Mouse (Mus musculus) R1 (cell line): Measurements from ENCODE around the gene Nhlrc4.

ENCODE experiments used
- DNase-seq: peaks from one replicate; pipeline ENCODE4 v3.0.0-alpha.2; 2018; ENCODE audit warnings: low read depth, low spot score

Nhlrc4 gene

DNA sequence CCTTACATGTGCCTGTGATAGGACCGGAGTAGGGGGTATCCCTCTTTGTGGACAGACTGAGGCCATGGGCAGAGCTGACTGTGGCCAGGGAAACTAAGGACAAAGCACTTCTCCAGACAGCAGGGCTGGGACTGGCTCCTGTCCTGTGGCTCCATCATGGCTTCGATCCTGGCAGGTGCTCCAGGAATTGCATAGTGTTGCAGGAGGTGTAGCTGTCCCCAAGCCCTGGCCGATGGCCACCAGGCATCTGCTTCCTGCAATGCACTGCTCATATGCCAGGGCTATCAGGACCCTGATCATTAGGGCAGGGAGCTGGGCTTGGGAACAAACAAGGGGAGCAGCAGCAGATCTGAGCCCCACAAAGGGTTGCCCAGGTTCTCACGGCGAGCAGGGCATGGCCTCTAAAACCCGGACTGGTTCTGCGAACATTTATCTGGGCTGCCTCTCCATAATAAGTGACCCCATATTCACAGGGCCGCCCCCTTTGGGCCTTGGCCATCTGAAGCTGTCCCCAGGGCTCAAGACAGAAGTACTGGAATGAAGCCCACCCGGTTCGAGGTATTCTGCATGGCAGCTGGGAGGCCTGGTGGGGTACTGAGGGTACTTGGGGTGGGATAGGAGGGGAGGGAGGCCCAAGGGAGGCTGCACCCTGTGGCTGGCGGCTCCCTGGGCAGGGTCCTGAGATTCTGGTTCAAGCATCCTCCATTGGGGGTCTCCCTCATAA, 14.2 kb upstream of the Nhlrc4 start:
- no peak for DNase-seq

DNA sequence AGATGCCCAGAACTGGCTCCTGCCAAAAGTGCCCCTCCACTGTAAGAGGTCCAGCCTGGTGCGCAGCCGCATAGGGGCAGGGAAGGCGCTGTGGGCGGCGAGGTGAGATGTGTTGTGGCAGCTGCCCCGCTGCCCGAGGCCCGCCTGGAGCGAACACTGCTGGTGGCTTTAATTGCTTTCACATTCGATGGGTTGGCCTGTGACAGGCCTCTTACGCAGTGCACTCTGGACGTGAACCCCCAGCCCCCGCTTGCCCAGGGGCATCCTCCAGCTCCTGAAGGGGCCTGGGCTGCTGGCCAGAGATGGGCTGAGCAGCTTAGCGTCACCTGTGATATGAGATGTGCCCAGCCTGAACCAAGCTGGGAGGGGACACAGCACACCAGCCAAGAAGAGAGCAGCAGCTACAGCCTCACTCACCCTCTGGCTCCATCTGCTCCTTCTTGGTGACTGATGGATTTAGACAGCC, 12.9 kb upstream of the Nhlrc4 start:
- no peak for DNase-seq

DNA sequence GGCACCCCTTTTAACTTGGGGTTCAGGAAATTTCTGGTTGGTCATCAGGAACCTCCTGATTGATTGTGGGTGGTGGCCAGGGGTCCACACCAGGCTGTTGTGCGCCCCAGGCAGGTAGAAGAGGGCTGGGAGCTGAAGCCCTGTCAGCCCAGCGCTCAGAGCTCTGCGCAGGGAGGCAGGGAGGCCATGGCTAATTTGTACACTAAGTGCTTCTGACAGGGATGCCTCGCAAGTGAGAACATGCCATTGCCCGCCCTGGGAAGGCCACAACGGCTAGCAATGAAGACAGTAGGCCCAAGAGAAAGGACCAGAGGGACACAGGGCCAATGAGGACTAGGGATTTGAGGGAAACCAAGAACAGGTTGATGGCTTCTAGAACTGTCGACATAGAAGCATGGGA, 11.9 kb upstream of the Nhlrc4 start:
- no peak for DNase-seq

DNA sequence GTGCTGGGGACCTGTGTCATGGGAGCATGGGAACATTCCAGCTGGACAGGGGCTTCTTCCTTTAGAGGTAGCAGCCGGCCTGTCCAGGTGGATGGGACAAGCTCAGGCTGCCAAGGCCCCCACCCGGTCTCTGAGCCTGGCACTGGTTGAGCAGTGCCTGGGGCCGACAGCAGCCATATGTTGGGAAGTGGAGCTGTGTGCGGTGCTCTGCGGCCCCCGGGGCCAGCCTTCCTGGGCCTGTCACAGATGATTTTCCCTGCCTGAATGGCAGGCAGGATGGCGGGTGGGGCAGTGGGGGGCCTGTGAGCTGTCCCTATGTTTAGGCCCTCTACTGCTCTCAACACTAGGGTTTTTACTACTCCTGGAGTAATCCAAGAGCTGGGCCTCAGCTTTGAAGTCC, 11.4 kb upstream of the Nhlrc4 start:
- DNase-seq: no peak

DNA sequence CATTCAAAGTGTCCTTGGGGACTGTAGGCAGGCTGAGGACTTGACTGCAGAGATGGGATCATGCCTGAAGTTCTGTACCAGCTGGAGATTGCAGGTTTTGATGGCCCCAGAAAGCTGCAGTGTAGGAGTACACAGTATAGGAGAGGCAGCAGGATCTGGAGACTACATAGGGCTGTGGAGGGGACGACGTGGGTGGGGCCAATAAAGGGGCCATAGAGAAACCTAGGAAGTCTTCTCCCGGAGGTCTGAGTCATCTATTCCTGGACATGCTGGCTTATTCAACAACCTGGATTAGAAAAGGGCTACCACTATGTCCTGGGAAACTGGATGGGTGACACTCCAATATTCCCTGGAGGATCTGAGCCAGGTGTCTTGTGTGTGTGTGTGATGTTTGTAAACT, 11.0 kb upstream of the Nhlrc4 start:
- no peak for DNase-seq

DNA sequence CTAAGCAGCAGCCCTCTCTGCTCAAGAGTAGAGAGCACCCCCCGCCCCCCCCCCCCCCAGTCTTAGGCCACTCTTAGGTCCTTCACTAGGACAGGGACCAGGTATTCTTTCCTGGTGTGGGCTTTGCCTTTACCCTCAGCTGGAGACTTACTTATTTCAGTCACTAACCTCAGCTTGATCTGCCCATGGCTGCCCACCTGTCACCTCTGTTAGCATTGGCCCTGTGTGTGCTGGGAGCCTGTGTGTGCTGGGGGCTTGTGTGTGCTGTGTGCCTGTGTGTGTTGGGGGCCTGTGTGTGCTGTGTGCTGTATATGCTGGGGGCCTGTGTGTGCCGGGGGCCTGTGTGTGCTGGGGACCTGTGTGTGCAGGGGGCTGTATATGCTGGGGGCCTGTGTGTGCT, 9.9 kb upstream of the Nhlrc4 start:
- no peak for DNase-seq

DNA sequence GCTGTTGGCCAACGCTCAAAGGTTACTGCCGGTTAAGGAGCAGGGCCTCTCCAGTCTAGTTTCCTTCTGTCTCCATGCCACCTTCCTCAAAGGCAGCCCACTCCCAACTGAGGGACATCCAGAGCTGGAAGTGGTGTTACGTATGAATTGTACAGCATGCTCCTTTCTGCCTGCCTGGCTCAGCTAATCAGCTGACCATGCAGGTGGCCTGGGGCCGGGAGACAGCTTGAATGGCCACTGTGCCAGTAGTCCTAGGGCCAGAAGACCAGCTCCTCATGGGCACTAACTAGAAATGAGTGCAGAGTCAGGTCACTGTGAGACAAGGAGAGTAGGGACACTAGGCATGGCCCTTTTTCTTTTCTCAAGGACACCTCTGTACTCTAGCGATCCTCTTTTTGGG, 8.4 kb upstream of the Nhlrc4 start:
- no peak for DNase-seq

DNA sequence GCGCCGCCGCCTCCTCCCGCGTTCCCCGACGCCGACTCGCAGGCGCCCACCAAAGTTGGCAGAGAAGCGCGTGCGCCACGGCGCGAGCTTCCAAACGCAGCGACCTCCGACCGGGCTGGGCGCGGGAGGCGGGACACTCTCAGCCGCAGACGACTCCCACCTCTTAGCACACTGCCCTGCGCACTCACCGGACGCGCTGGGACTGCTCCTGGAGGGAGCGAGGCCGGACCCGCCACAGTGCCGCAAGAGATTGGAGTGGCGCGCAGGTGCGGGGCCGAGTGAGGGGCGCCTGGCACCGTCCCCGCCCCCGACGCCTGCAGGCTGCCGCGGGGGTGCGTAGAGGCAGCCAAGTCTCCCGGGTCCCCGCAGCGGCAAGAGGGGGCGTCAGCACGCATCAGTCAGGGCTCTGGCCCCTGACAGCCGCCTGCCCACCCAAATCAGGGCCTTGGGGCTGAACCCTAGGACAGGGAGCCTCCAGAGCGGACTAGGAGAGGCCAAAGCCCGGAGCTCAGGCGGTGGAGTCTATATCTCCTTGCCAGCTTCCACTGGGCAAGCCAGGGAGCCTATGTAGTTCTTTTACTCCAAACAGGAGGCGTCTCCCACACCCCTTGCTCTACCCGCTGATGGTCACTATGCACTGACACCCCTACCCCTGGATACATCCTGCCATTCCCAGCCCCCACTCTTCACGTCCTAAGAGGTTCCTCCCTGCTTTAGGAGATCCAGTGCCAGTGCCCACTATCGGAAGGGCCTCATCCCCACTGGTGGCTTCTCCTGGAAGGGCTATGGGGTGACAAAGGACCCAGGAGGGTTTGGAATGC, 7.3 kb upstream of the Nhlrc4 start, which contains the start of gene A930017K11Rik:
Gene A930017K11Rik (minus strand): TSS at position 763 of the 821 bp plus-strand sequence.
- peak; percentile 67 for DNase-seq

DNA sequence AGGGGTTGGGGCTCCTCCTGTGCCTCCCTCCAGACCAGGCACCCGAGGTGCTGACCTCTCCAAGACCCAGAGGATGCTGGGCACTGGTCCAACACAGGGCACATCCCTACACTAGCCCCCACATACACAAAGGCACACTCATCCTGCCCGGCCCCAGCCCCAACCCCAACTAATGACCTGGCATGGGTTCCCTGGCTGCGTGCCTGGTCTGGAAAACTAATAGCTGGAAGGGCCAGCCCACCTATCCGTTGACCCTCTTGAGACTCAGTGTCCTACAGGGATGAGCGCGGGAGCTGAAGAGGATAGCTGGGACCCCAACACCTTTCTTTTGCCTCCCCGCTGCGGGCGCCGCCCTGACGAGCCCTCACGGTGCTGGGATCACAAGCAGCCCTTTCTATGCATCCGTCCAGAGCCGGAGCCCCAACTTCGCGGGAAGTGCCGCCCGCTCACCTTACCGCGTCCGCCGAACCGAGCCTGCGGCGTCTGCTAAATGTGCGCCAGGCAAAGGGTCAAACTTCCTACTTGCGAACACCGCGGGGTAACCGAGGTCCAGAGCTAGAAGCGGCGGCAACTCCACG, 6.6 kb upstream of the Nhlrc4 start:
- DNase-seq: no peak

DNA sequence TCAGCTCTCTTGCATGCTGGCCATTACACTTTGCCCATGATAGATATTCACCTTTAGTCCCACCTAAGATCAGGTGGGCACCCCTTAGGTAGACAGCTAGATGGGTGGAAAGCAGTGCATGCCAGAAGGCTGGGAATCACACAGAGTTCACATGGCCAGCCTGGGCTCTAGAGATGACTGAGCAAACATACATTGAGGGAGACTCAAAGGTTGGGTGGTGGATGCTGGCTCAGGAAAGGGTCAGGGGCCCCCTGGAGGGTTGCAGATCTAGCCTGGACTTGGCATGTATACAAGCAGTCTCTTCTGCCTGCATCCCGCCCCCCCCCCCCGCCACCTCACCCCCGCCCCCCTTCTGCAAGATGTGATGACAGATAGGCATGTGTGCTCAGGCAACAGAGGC, 5.9 kb upstream of the Nhlrc4 start:
- no peak for DNase-seq

DNA sequence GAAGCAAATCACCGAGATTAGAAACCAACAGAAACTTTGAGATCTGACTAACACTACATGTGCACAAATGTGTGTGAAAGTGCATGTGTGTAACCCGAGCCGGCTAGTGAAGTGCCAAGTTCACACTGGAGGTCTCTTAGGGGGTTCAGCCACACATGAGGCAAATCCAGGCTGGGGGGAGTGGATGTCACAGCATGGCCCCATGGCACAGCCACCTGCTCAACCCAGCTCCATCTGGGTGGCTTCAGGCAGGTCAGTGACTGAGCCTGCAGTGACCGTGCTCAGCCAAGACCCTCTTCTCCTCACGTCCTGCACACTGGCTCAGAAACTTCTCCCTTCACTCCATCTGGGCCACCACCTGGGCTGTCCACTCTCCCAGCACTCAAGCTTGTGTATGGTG, 5.2 kb upstream of the Nhlrc4 start:
- no peak for DNase-seq

DNA sequence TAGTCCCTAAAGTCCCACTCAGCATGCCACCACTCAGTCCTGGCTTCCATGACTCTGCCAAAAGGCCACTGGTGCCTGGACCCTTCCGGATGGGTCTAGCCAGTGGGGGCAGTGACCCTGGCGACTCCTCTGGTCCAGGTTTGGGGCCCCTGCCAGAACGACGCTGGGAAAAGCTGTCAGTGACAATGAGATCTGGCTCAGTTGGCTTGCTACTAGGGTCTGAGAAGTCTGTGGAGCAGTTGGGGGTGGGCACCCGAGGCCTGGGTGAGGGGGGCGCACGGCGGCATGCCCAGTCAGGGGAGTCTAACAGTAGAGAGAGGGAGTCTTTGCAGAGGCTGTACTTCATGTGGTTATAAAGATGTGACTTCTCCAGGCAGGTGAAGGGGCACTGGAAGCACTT, 3.3 kb upstream of the Nhlrc4 start:
- DNase-seq: no peak

DNA sequence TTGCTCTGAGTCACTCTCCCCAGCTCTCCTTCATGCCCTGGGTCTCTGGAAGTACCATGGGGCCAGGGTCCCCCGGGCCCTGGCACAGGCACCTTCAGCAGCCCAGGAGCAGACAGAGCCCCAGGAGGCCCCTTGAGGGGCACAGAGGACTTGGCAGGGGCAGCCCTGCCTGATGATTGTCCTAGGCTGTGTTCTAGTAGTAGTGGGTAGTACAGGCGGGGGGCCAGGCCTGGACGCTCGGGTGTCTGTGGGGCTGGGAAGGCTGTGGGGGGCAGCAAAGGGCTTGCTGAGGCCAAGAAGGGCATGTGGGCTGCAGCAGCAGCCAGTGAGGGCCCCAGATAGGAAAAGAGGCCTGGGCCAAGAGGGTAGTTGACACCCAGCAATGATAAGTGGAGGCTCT, 2.8 kb upstream of the Nhlrc4 start:
- no peak for DNase-seq

DNA sequence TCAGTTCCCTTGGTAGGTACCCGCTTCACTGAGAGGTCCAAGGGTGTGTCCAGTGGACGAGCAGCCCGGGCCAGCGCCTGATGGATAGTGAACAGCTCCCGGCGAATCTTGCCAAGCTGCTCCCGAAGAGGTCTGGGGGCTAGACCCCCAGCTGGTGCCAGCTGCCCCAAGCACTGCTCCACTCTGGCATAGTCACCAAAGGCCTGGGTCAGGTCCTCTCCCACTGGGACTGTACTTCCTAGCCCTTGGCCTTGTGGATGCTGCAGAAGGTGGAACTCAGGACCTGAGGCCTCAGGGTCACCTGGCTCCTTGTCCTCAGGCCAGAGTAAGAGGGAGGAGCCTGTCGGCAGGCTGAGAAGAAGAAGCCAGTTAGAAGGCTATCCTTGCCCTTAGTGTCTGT, 2.1 kb upstream of the Nhlrc4 start:
- DNase-seq: no peak

DNA sequence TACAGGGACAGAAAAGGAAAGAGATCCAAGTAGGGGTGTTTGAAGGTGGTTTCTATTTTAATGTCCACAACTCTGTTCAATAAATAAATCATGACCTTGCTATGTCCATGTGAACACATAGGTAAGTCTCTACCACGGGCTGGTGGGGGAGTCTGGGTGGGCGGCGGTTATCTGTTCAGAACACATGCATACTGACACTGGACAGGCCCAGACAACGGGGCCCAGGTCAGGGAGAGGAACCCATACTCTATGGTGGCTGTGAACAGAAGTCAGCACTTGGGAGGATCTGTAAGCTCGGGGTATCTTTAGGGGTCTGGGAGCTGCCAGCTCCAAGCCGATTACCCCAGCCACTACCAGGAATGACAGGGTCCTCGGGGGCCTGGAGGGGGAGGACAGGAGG, 1.6 kb upstream of the Nhlrc4 start:
- DNase-seq: no peak

DNA sequence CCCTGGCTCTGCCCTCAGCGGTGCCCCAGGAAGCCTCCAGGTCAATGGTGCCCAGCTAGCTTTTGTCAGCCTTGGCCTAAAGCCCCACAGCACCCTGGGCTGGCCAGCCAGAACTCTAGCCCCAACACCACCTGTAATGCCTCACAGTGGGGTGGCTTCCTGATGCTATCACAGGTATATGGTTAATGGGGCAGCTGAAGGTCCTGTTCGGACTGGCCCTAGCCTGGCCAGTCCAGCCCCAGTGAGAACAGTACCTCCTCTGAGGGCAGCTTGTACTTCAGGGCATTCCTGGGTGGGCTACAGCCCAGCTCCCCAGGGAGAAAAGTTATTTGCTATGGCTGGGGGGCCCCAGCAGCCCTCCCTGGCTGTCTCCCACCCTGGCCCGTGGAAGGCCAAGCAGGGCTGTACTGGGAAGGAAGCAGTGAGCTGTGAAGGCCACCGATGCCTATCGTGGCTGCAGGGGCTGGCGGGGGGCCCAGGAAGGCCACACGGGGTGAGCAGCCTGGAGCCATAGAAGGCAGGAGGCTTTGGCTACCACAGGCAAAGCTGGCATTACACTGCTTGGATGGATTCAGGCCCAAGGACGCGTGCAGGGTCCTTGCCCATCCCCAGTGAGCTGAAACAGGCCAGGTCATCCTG, 875 bp upstream of the Nhlrc4 start:
- DNase-seq: no peak

DNA sequence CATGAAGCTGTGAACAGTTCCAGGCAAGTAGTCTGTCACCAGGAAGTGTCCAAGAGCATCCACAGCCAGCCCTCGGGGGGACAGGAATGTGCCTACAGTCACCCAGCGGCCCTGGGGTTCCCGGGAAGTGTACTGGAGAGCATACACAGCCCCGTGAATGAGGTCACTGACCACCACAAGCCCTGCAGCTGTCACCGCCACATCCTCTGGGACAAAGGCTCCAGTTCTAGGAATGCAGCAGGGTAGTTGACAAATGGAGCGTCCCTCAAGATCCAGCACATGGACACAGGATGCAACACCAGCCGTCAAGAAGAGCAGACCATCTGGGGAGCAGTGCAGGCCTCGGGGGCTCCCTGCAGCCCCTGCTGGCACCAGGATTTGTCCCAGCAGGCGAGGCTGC, 992 bp downstream of the Nhlrc4 start:
- DNase-seq: no peak

DNA sequence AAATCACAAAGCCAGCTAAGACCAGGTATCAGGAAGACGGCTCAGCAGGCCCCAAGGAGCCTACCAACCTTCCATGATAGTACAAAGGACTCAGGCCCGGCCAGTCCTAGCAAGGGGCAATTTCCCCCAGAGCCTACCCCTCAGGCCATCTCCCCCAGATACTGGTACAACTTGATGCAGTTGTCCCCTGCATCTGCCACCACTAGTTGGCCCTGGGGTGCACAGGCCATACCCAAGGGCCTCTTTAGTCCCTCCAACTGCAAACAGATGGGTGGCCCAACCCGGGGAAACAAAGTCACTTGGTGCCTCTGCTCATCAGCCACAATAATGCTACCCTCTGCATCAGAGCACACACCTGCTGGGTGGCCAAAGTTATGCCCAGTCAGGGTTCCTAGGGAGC, 1.5 kb downstream of the Nhlrc4 start:
- no peak for DNase-seq

DNA sequence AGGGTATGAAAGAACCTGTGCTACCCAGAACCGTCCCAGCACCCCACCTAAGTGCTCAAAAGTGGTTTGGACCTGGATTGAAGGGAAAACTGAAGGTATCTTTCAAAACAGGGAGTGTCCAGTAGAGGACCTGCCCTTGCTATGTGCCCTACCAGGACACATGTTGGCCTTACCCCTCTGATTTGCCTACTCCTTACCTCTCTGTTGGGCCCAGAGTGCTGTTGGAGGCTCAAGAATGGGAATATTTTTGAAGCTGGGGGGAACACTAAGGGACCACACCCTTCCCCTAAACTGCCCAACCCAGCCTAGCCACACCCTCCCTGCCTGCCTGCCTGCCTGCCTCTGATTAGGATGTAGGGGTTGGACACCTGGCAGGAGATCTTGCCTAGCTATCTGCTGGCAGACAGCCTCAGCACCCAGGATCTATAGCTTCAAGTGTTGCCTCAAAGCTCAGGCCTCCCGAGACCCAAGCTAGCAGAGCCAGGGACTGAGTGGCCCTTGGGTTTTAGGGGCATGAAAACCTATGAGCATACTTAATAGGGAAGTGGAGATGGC, 2.1 kb downstream of the Nhlrc4 start:
- DNase-seq: no peak

DNA sequence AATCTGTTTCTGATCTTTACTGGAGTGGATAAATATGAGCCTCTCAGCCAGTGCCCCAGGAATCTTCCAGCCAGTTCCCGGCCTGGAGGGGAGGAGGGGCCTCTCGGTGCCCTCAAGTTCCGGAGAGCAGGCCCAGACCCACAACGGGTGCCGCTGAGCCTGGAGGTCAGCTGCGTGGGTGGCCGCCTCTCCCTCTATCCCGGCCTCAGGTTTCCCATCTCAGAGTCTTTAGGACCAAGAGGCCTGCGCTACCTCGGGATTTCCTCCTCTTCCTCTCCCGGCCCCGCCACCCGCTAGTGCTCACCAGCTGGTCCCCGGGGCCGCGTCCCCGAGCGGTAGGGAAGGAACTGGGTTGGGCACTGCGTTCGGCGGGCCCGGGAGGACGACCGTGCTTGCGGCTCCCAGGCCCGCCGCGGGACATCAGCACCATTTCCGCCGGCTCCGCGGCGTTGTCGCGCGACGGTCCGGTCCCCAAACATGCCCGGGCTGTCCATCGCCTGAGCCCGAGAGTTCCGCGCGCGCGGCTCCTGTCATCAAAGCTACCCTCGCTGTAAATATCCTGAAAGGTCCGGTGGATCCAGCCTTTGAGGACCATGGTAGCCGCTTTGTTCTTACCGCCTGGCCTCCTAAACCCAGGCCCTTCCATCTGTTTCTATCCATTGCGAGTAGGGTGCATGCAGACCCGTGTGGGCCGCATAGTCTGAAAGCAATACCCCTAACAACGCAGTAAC, 3.1 kb downstream of the Nhlrc4 start:
- peak; percentile 71 for DNase-seq

DNA sequence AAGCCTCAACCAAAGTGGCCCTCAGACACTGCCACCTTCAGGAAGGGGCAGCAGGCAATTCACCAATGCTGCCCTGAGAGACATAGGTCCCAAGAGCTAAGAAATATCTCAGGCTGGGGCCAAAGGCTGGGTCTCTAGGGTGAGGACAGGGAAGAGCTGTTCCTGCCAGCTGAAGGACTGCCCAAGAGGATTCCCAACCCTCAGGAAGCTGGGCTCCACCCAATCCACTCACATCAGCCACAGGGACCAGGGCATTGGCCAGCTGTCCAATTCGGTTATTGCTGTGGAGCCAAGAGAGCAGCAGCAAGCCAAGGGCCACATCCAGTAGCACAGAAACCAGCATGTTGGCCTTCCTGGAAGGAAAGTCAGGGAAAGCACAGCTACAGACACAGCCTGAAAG, 10.2 kb downstream of the Nhlrc4 start:
- no peak for DNase-seq
